Mouse (Mus musculus): ENCODE data around the gene Kif26a.

Gene Kif26a

GRCm38 (mm10) chr12:112164840-112165219 lies 18.8 kb downstream of the Kif26a start:
- no peak for DNase-seq

GRCm38 (mm10) chr12:112169240-112169639 lies 23.2 kb downstream of the Kif26a start:
- DNase-seq: peak; percentile 73 to 78

GRCm38 (mm10) chr12:112170671-112171574 lies 24.9 kb downstream of the Kif26a start:
- DNase-seq: no peak

- no peak for DNase-seq
Measured at GRCm38 (mm10) chr12:112171657-112172056, 25.6 kb downstream of the Kif26a start.

GRCm38 (mm10) chr12:112172214-112172613 lies 26.2 kb downstream of the Kif26a start:
- no peak for DNase-seq

GRCm38 (mm10) chr12:112177679-112178078 lies 31.7 kb downstream of the Kif26a start:
- DNase-seq: no peak

- peak; percentile 27 to 54 for DNase-seq
Measured at GRCm38 (mm10) chr12:112179687-112180086, 33.7 kb downstream of the Kif26a start.

- DNase-seq: no peak
Measured at GRCm38 (mm10) chr12:112181921-112182608, 36.1 kb downstream of the Kif26a start.

GRCm38 (mm10) chr12:112182609-112182955 lies 36.6 kb downstream of the Kif26a start:
- peak; percentile 25 to 45 for DNase-seq

GRCm38 (mm10) chr12:112183675-112184074 lies 37.7 kb downstream of the Kif26a start:
- DNase-seq: peak; percentile 59 to 70

GRCm38 (mm10) chr12:112184390-112184789 lies 38.4 kb downstream of the Kif26a start:
- DNase-seq: peak; percentile 78 to 84

- peak; percentile 51 to 54 for DNase-seq
Measured at GRCm38 (mm10) chr12:112186899-112187298, 40.9 kb downstream of the Kif26a start.

GRCm38 (mm10) chr12:112191753-112192152 lies 45.7 kb downstream of the Kif26a start:
- no peak for DNase-seq

GRCm38 (mm10) chr12:112195019-112195418 lies 49.0 kb downstream of the Kif26a start:
- no peak for DNase-seq

- no peak for DNase-seq
Measured at GRCm38 (mm10) chr12:112196562-112196961, 50.6 kb downstream of the Kif26a start.

- no peak for DNase-seq
Measured at GRCm38 (mm10) chr12:112199363-112199762, 53.4 kb downstream of the Kif26a start.

GRCm38 (mm10) chr12:112200045-112200444 lies 54.0 kb downstream of the Kif26a start:
- no peak for DNase-seq

GRCm38 (mm10) chr12:112207163-112207562 lies 61.2 kb downstream of the Kif26a start:
- DNase-seq: no peak

GRCm38 (mm10) chr12:112207734-112208133 lies 61.7 kb downstream of the Kif26a start:
- DNase-seq: no peak

GRCm38 (mm10) chr12:112210622-112211021 lies 64.6 kb downstream of the Kif26a start:
- DNase-seq: no peak

GRCm38 (mm10) chr12:112214441-112214857 lies 68.4 kb downstream of the Kif26a start:
- no peak for DNase-seq

GRCm38 (mm10) chr12:112215545-112215944 lies 69.5 kb downstream of the Kif26a start:
- no peak for DNase-seq

GRCm38 (mm10) chr12:112217021-112217420 lies 71.0 kb downstream of the Kif26a start:
- DNase-seq: no peak

- peak; percentile 74 to 81 for DNase-seq
Measured at GRCm38 (mm10) chr12:112217681-112218080, 71.7 kb downstream of the Kif26a start.
